Mouse (Mus musculus) hindbrain, embryonic 13.5 days (tissue): ENCODE measurements around the gene Lgi4. TPM values are rescaled to one million over a fixed set of nuclear protein-coding genes. Genes with fewer than 3 reads are reported as not detected.

Source experiments
- ATAC-seq: fragments of 200-750 bp; cut with Nextera tagmentation; 2 replicates; pipeline ENCODE4 v1.8.0; 2017; ENCODE audit warnings: moderate TSS enrichment; ENCODE audit not compliant: low FRiP score
- H3K27ac ChIP-seq: fragments of 300-500 bp; sonication (generic); 2 replicates; pipeline ENCODE4 v1.5.1; 2015; ENCODE audit warnings: inconsistent platforms, mild to moderate bottlenecking, moderate library complexity
- H3K27me3 ChIP-seq: fragments of 300-500 bp; sonication (generic); 2 replicates; pipeline ENCODE4 v1.6.1; 2015; ENCODE audit warnings: mild to moderate bottlenecking, inconsistent platforms
- H3K36me3 ChIP-seq: fragments of 300-500 bp; sonication (generic); 2 replicates; pipeline ENCODE4 v1.6.1; 2015; ENCODE audit warnings: mild to moderate bottlenecking, inconsistent platforms
- H3K4me1 ChIP-seq: fragments of 300-500 bp; sonication (generic); replicated peaks from 2 replicates; pipeline ENCODE4 v1.6.1; 2015; ENCODE audit warnings: inconsistent platforms
- H3K4me2 ChIP-seq: fragments of 300-500 bp; sonication (generic); 2 replicates; pipeline ENCODE4 v1.6.1; 2015; ENCODE audit warnings: inconsistent platforms, mild to moderate bottlenecking, moderate library complexity
- H3K4me3 ChIP-seq: fragments of 300-500 bp; sonication (generic); 2 replicates; pipeline ENCODE4 v1.5.1; 2015; ENCODE audit warnings: mild to moderate bottlenecking, inconsistent platforms
- H3K9ac ChIP-seq: fragments of 300-500 bp; sonication (generic); 2 replicates; pipeline ENCODE4 v1.6.1; 2015; ENCODE audit warnings: mild to moderate bottlenecking, inconsistent platforms
- H3K9me3 ChIP-seq: fragments of 300-500 bp; sonication (generic); 2 replicates; pipeline ENCODE4 v1.6.1; 2016; ENCODE audit warnings: inconsistent platforms
- WGBS: fragments of 180-500 bp; shearing (Covaris S2); methylation state at CpG from one replicate; pipeline ENCODE4 v1.1.7; 2015; 5-methylcytosine and 5-hydroxymethylcytosine counted together
- polyA plus RNA-seq: library from polyadenylated mRNA; unstranded; fragments of >200 nt; fragmentation: Nextera tagmentation; extraction: Ambion mirVana; gene quantifications from 2 replicates; pipeline ENCODE4 v1.2.1, GENCODE M21; 2015

The Lgi4 gene
- polyA plus RNA-seq, 1 experiment from 2014 or later: 1.1 TPM

DNA sequence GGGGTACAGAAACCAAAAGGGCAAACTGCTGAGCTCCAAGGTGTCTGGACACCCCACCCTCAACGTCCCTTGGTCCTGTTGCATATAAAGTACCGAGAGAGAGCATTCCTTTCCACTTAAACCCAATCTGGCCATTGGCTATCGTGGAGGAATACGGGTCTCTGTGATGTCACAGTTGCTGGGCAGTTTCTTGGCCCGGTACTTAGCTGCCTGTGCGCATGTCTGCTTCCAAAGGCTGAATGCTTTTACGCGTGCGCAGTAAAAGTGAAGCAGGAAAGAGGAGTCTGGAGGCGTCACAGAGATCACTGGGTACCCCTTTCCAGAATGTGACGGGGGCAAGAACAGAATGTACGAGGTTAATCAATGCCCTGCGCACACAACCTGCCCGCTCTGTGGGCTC, 10.3 kb downstream of the Lgi4 start:
- H3K27me3 ChIP-seq: no peaks in the 10 kb centered on the region
- 86% methylated on average over 14 of the region's 14 CpGs for WGBS
- no peak overlapping the region for H3K27ac ChIP-seq

GRCm38 (mm10) chr7:31070324-31070723, 11.2 kb downstream of the Lgi4 start:
- peaks cover 7% of the 10 kb centered on the region for H3K4me1 ChIP-seq

More for the DNA sequence above, 10.3 kb downstream of the Lgi4 start:
- no peak overlapping the region for H3K4me3 ChIP-seq
- H3K9me3 ChIP-seq: 0 out of 2 replicates have a peak, but pooled peaks cover 2% of the 10 kb centered on the region
- H3K9ac ChIP-seq: no peak overlapping the region
- no peak for ATAC-seq
- no peaks in the 10 kb centered on the region for H3K36me3 ChIP-seq
- H3K4me1 ChIP-seq: peaks cover 7% of the 10 kb centered on the region
- no peak overlapping the region for H3K4me2 ChIP-seq

DNA sequence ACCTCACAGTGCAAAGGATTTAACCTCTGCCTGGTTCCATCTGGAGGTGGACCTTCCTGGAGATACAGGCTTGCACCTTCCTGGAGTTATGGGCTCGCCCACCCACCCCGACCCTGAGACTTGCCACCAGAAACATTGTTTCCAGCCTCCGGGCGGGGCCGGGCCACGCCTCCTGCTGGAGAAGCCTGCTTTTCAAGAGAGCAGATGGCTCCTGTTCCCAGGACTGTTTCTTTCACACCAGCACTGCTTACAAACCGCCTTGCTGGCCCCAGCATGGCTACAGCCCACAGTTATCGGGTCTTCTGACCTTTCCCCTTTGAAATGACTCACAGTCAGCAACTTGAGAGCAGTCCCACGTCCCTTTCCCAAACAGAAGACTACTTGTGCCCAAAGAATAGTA, 13.2 kb downstream of the Lgi4 start:
- Histone ChIP-seq H3K36me3 (no peaks in the 10 kb centered on the region), H3K27ac (no peak overlapping the region), H3K4me1 (peaks cover 7% of the 10 kb centered on the region), H3K27me3 (no peaks in the 10 kb centered on the region), H3K9ac (no peak overlapping the region), H3K4me3 (no peak overlapping the region), H3K4me2 (no peak overlapping the region), H3K9me3 (no peaks in the 10 kb centered on the region)
- WGBS: 49% methylated on average over 9 of the region's 9 CpGs
- ATAC-seq: no peak

More at GRCm38 (mm10) chr7:31070324-31070723, 11.2 kb downstream of the Lgi4 start:
- 85% methylated on average over 6 of the region's 6 CpGs for WGBS
- H3K4me2 ChIP-seq: no peak overlapping the region
- H3K9ac ChIP-seq: no peak overlapping the region
- H3K4me3 ChIP-seq: no peak overlapping the region
- ATAC-seq: no peak
- H3K27me3 ChIP-seq: no peaks in the 10 kb centered on the region
- H3K36me3 ChIP-seq: no peaks in the 10 kb centered on the region
- H3K27ac ChIP-seq: no peak overlapping the region
- H3K9me3 ChIP-seq: 0 out of 2 replicates have a peak, but pooled peaks cover 2% of the 10 kb centered on the region

- Histone ChIP-seq H3K27ac (no peak overlapping the region), H3K9me3 (no peaks in the 10 kb centered on the region), H3K9ac (no peak overlapping the region), H3K27me3 (no peaks in the 10 kb centered on the region), H3K4me1 (peaks cover 7% of the 10 kb centered on the region; the same call in 1 of the 2 replicates), H3K36me3 (no peaks in the 10 kb centered on the region), H3K4me2 (no peak overlapping the region), H3K4me3 (no peak overlapping the region)
- ATAC-seq: no peak
Observed at GRCm38 (mm10) chr7:31073546-31073945, 14.4 kb downstream of the Lgi4 start.

DNA sequence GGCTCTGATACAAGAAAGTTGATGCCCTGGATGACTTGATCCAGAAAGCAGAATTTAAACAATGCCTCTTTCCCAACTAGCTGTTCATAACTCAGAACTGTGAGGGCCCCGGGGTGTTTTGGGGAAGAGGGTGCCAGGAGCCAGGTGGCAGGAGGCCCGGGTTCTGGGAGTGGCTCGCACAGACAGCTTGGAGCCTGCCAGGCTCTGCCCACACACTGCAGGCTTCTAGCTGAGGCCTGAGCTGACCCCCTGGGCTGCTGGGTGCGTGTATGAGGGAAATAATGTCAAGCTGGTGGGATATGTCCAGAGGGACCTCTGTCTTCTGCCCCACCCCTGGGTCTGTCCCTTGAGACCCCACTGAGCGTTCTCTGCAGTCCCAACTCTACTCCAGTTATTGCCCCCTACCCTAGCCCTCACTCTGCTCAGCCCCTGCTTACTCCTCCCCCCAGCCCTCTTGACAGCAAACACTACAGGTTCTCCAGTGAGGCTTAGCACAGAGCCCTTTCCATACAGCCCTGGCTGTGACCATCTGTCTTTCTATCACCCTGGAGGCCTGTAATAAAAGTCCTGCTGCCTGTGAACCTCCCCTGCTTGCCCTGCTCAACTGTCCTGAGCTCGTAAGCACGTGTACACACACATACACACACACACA, 15.0 kb downstream of the Lgi4 start:
- Histone ChIP-seq H3K27me3 (no peaks in the 10 kb centered on the region), H3K4me3 (no peak overlapping the region), H3K9me3 (no peaks in the 10 kb centered on the region), H3K4me2 (no peak overlapping the region), H3K36me3 (no peaks in the 10 kb centered on the region), H3K27ac (no peak overlapping the region), H3K9ac (no peak overlapping the region), H3K4me1 (peaks cover 7% of the 10 kb centered on the region; the same call in 1 of the 2 replicates)
- ATAC-seq: no peak
- 60% methylated on average over 7 of the region's 7 CpGs for WGBS

GRCm38 (mm10) chr7:31074713-31075069, 15.5 kb downstream of the Lgi4 start:
- Histone ChIP-seq H3K4me2 (no peak overlapping the region), H3K36me3 (no peaks in the 10 kb centered on the region), H3K9me3 (no peaks in the 10 kb centered on the region), H3K4me1 (peaks cover 7% of the 10 kb centered on the region; the same call in 1 of the 2 replicates), H3K9ac (no peak overlapping the region), H3K4me3 (no peak overlapping the region), H3K27me3 (no peaks in the 10 kb centered on the region), H3K27ac (no peak overlapping the region)
- WGBS: 64% methylated on average over 5 of the region's 5 CpGs
- no peak for ATAC-seq

DNA sequence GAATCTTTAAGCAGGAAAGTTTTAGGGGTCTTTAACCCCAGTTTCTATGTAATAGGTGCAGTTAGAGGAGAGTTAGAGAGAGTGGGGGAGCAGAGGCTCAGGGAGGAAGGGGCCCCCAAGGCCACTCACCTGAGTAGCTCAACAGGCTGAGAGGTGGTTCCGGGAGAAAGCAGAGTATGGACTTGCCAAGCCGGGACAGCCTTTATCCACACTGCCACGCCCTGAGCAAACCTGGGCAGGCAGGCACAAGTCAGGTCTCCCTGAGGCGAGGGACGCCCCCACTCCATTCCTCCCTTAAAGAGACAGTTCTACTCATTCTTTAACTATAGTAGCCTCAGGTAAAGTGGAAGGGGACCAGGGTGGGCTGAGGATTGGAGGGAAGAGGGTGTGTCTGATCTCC, 17.4 kb downstream of the Lgi4 start, which contains the start of gene Fxyd3:
Fxyd3 (minus strand) TSS at position 213 of the 400 bp plus-strand sequence.
- Histone ChIP-seq H3K9me3 (no peaks in the 10 kb centered on the region; the same call in 1 of the 2 replicates), H3K9ac (no peak within 1 kb of the TSS), H3K4me2 (no peak within 1 kb of the TSS), H3K4me1 (no peaks in the 10 kb centered on the region), H3K36me3 (no peaks in the 10 kb centered on the region), H3K27me3 (no peaks in the 10 kb centered on the region), H3K27ac (no peak within 1 kb of the TSS), H3K4me3 (no peak within 1 kb of the TSS)
- ATAC-seq: no peak
- WGBS: 68% methylated on average over 5 of the region's 5 CpGs

DNA sequence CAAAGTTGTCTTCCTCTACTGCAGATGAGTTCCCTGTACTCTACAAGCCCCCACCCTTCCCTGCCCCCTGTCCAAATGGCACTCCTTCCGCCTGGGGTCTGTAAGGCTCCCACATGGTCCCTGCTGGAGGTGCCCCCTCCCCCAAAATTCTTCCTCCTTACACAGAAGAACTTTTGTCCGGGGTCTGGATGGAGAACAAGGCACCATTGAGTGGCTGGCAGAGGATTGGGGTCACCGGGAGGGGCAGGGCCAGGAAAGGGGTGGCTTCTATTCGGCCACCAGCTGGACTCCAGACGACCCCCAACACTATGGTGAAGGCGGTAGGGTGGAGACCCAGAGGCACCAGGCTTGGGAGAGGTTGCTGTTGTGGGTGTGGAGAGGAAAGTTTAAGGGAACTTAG, 18.3 kb downstream of the Lgi4 start:
- 50% methylated on average over 6 of the region's 6 CpGs for WGBS
- Histone ChIP-seq H3K9me3 (no peaks in the 10 kb centered on the region; the same call in 1 of the 2 replicates), H3K4me3 (no peak overlapping the region), H3K4me2 (no peak overlapping the region), H3K4me1 (no peaks in the 10 kb centered on the region), H3K27ac (no peak overlapping the region), H3K36me3 (no peaks in the 10 kb centered on the region), H3K27me3 (no peaks in the 10 kb centered on the region), H3K9ac (no peak overlapping the region)
- 0 out of 2 replicates have a peak, but pooled peaks have one; percentile 6 for ATAC-seq

DNA sequence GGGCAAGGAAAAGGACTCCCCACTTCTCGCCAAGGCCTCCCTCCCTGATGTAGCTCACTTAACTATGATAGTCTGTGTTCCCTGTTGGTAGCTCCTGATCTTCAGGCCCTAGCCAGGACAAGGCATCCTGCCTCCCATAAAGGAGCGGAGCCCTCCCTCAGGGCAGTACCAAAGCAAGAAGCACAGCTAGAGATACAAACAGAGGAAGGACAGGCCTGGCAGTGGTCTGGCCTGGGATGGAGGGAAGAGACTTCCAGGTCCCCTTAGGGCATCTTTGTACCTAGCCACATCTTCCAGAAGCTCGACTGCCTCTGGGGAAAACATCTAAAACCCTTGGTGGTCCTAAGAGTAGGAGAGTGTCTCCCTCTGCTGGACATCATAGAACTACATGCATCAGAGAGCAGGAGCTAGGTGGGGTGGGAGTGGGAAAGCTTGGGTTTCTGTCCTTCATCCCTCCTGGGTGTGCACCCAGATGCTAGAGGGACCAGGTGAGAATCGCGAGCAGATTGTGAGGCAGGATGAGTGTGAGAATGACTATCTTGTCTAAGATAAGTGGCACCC, 18.8 kb downstream of the Lgi4 start:
- Histone ChIP-seq H3K36me3 (no peaks in the 10 kb centered on the region), H3K27me3 (no peaks in the 10 kb centered on the region), H3K27ac (no peak overlapping the region), H3K4me3 (no peak overlapping the region), H3K9me3 (no peaks in the 10 kb centered on the region; the same call in 1 of the 2 replicates), H3K4me1 (peaks cover 4% of the 10 kb centered on the region), H3K9ac (no peak overlapping the region), H3K4me2 (no peak overlapping the region)
- peak; percentile 17; the same call in 1 of the 2 replicates for ATAC-seq
- 42% methylated on average over 5 of the region's 5 CpGs for WGBS

DNA sequence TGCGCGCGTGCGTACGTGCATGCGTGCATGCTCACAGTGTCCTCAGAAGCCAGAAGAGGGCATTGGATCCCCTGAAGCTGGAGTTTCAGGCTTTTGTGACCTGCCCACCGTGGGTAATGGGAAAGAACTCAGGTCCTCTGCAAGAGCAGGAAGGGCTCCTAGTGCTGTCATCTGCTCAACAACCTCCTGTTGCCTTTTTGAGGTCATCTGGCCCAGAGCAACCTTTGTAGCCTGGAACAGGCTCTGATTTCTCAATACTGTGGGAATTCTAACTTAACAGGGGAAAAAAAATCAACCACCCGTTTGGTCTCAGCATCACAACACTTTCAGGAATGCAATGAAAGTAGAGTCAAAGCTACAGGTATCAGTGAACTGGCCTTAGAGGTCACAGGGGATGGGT, 20.5 kb downstream of the Lgi4 start:
- no peak overlapping the region for H3K27ac ChIP-seq
- no peaks in the 10 kb centered on the region; the same call in 1 of the 2 replicates for H3K9me3 ChIP-seq
- no peaks in the 10 kb centered on the region for H3K36me3 ChIP-seq
- 90% methylated on average over 8 of the region's 8 CpGs for WGBS
- no peak overlapping the region for H3K9ac ChIP-seq
- H3K4me2 ChIP-seq: no peak overlapping the region
- no peaks in the 10 kb centered on the region for H3K27me3 ChIP-seq
- ATAC-seq: no peak
- H3K4me1 ChIP-seq: peaks cover 17% of the 10 kb centered on the region
- no peak overlapping the region for H3K4me3 ChIP-seq

DNA sequence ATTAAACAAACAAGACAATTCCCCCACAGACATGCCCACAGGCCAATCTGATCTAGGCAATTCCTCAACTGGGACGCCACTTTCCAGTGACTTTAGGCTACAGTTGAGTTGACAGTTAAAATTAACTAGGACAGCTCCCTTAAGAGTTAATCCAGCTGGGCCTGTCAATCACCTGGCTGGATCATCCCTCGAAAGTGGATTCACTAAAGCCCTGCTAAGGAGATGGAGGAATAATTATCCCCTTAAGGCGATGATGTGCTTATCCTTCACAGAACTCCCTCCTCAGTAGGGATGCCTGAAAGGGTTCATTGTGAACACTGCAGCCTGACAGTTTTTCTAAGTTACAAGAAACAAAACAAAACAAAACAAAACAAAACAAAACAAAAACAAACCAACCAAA, 21.5 kb downstream of the Lgi4 start:
- H3K4me2 ChIP-seq: no peak overlapping the region
- no peak overlapping the region for H3K9ac ChIP-seq
- 46% methylated on average over 3 of the region's 3 CpGs for WGBS
- no peak overlapping the region for H3K4me3 ChIP-seq
- H3K27ac ChIP-seq: no peak overlapping the region
- no peak for ATAC-seq
- no peaks in the 10 kb centered on the region; the same call in 1 of the 2 replicates for H3K9me3 ChIP-seq
- H3K4me1 ChIP-seq: peaks cover 22% of the 10 kb centered on the region
- H3K27me3 ChIP-seq: no peaks in the 10 kb centered on the region
- no peaks in the 10 kb centered on the region for H3K36me3 ChIP-seq

- no peaks in the 10 kb centered on the region for H3K27me3 ChIP-seq
- no peak overlapping the region for H3K4me3 ChIP-seq
- no peak overlapping the region for H3K27ac ChIP-seq
- peaks cover 22% of the 10 kb centered on the region for H3K4me1 ChIP-seq
- no peak overlapping the region for H3K9ac ChIP-seq
- no peaks in the 10 kb centered on the region for H3K36me3 ChIP-seq
- H3K4me2 ChIP-seq: no peak overlapping the region
- 29% methylated on average over 1 of the region's 1 CpGs for WGBS
- H3K9me3 ChIP-seq: no peaks in the 10 kb centered on the region; the same call in 1 of the 2 replicates
- ATAC-seq: no peak
Observed at GRCm38 (mm10) chr7:31081106-31081505, 22.0 kb downstream of the Lgi4 start.

GRCm38 (mm10) chr7:31082106-31082505, 23.0 kb downstream of the Lgi4 start:
- Histone ChIP-seq H3K4me3 (no peak overlapping the region), H3K27me3 (no peaks in the 10 kb centered on the region), H3K9me3 (no peaks in the 10 kb centered on the region; the same call in 1 of the 2 replicates), H3K9ac (no peak overlapping the region), H3K27ac (no peak overlapping the region), H3K36me3 (no peaks in the 10 kb centered on the region), H3K4me2 (no peak overlapping the region), H3K4me1 (peaks cover 22% of the 10 kb centered on the region)
- ATAC-seq: no peak
